Mouse (Mus musculus): ENCODE measurements around the gene Trnau1ap. TPM values are rescaled to one million over a fixed set of nuclear protein-coding genes. Genes with fewer than 3 reads are reported as not detected.
"Not testable (repeated sequence)": the region's sequence is repeated elsewhere in the genome, so short reads cannot be mapped to it uniquely, and the experiment has no call there.

Trnau1ap gene
- polyA plus RNA-seq, 1 experiment from 2014 or later = 73.1 TPM

DNA sequence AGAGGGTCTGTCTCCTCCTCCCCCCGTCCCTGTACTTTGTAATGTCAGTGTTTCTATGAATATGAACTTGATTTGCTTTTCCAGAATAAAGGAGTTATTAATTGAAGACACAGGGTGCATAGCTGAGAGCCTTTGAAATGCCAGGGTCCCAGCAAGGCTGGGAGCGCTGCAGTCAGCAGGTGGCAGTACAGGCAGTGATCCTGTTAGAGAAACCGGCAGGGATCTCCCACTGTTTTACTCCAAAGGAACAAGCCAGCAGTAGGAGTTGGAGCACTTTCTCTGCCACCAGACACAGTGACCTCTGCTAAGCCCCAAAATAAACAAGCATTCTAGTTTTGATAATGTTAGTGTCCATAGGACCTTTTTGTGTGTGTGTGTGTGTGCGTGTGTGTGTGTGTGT is 36.4 kb downstream of the Trnau1ap start:
- Histone ChIP-seq H3K27ac (no peak overlapping the region), H3K4me2 (replicated peaks) (no peak overlapping the region), H3K4me3 (replicated peaks; ENCODE audit: low read length) (no peak overlapping the region), H3K4me1 (replicated peaks; ENCODE audit: control insufficient read depth, insufficient read depth, low read length) (no peaks in the 10 kb centered on the region), H3K27me3 (ENCODE audit: control insufficient read depth, insufficient read depth, low read length) (no peaks in the 10 kb centered on the region), H3K9me3 (ENCODE audit: control insufficient read depth, low read length) (0 out of 2 replicates have a peak, but pooled peaks cover 4% of the 10 kb centered on the region), H3K36me3 (replicated peaks; ENCODE audit: control insufficient read depth, insufficient read depth) (peaks cover 38% of the 10 kb centered on the region), H3K9ac (no peak overlapping the region)
- DNase-seq (ENCODE audit: low spot score) (peak; percentile 52), ATAC-seq (ENCODE audit: low FRiP score) (no peak)
- WGBS = 44% methylated on average over 4 of the region's 4 CpGs

- Histone ChIP-seq H3K4me2 (replicated peaks) (no peak overlapping the region), H3K9me3 (ENCODE audit: control insufficient read depth, low read length) (0 out of 2 replicates have a peak, but pooled peaks cover 4% of the 10 kb centered on the region), H3K4me1 (replicated peaks; ENCODE audit: control insufficient read depth, insufficient read depth, low read length) (no peaks in the 10 kb centered on the region), H3K9ac (no peak overlapping the region), H3K27ac (no peak overlapping the region), H3K36me3 (replicated peaks; ENCODE audit: control insufficient read depth, insufficient read depth) (peaks cover 43% of the 10 kb centered on the region), H3K4me3 (replicated peaks; ENCODE audit: low read length) (no peak overlapping the region), H3K27me3 (ENCODE audit: control insufficient read depth, insufficient read depth, low read length) (no peaks in the 10 kb centered on the region)
- 86% methylated on average over 12 of the region's 12 CpGs for WGBS
- ATAC-seq (ENCODE audit: low FRiP score) (no peak), DNase-seq (ENCODE audit: low spot score) (no peak)
Measured at GRCm38 (mm10) chr4:132291624-132292335, 37.6 kb downstream of the Trnau1ap start.

- no peak for ATAC-seq (ENCODE audit: low FRiP score)
- Histone ChIP-seq H3K4me1 (replicated peaks; ENCODE audit: control insufficient read depth, insufficient read depth, low read length) (no peaks in the 10 kb centered on the region), H3K9ac (no peak overlapping the region), H3K27ac (no peak overlapping the region), H3K9me3 (ENCODE audit: control insufficient read depth, low read length) (0 out of 2 replicates have a peak, but pooled peaks cover 4% of the 10 kb centered on the region), H3K27me3 (ENCODE audit: control insufficient read depth, insufficient read depth, low read length) (no peaks in the 10 kb centered on the region), H3K4me3 (replicated peaks; ENCODE audit: low read length) (no peak overlapping the region), H3K36me3 (replicated peaks; ENCODE audit: control insufficient read depth, insufficient read depth) (peaks cover 49% of the 10 kb centered on the region), H3K4me2 (replicated peaks) (no peak overlapping the region)
- no peak for DNase-seq (ENCODE audit: low spot score)
- over 99% methylated on average over 4 of the region's 4 CpGs for WGBS
Measured at GRCm38 (mm10) chr4:132291056-132291455, 38.3 kb downstream of the Trnau1ap start.

- H3K27me3 ChIP-seq (ENCODE audit: control insufficient read depth, insufficient read depth, low read length); H3K9me3 ChIP-seq (ENCODE audit: control insufficient read depth, low read length); H3K4me2 ChIP-seq (replicated peaks); H3K4me1 ChIP-seq (replicated peaks; ENCODE audit: control insufficient read depth, insufficient read depth, low read length); DNase-seq (ENCODE audit: low spot score); H3K4me3 ChIP-seq (replicated peaks; ENCODE audit: low read length); H3K27ac ChIP-seq; ATAC-seq (ENCODE audit: low FRiP score); H3K9ac ChIP-seq: not testable (repeated sequence)
- whole genome bisulfite sequencing = 97% methylated on average over 3 of the region's 5 CpGs
- H3K36me3 ChIP-seq (replicated peaks; ENCODE audit: control insufficient read depth, insufficient read depth) = peaks cover 63% of the 10 kb centered on the region
Measured at GRCm38 (mm10) chr4:132288840-132289239, 40.5 kb downstream of the Trnau1ap start.

GRCm38 (mm10) chr4:132275949-132276348 is 53.4 kb downstream of the Trnau1ap start:
- 88% methylated on average over 3 of the region's 3 CpGs for WGBS
- no peak for ATAC-seq (ENCODE audit: low FRiP score)
- Histone ChIP-seq H3K36me3 (replicated peaks; ENCODE audit: control insufficient read depth, insufficient read depth) (no peaks in the 10 kb centered on the region; the same call in 1 of the 2 replicates), H3K27me3 (ENCODE audit: control insufficient read depth, insufficient read depth, low read length) (no peaks in the 10 kb centered on the region), H3K9ac (no peak overlapping the region), H3K9me3 (ENCODE audit: control insufficient read depth, low read length) (no peaks in the 10 kb centered on the region), H3K4me3 (replicated peaks; ENCODE audit: low read length) (no peak overlapping the region), H3K27ac (no peak overlapping the region), H3K4me2 (replicated peaks) (peak overlapping the region; percentile 17; the same call in 1 of the 2 replicates), H3K4me1 (replicated peaks; ENCODE audit: control insufficient read depth, insufficient read depth, low read length) (peaks cover 11% of the 10 kb centered on the region)
- DNase-seq (ENCODE audit: low spot score) = no peak

GRCm38 (mm10) chr4:132274156-132274862 is 55.0 kb downstream of the Trnau1ap start, which contains the start of gene Taf12:
TSS of gene Taf12 (plus strand) at chr4:132274375.
- H3K4me1 ChIP-seq (replicated peaks; ENCODE audit: control insufficient read depth, insufficient read depth, low read length) = peaks cover 11% of the 10 kb centered on the region
- WGBS = under 1% methylated on average over 48 of the region's 48 CpGs
- H3K4me2 ChIP-seq (replicated peaks) = peak within 1 kb of the TSS; percentile 87
- H3K9ac ChIP-seq = peak within 1 kb of the TSS; percentile 88
- H3K4me3 ChIP-seq (replicated peaks; ENCODE audit: low read length) = peak within 1 kb of the TSS; percentile 89
- no peaks in the 10 kb centered on the region for H3K36me3 ChIP-seq (replicated peaks; ENCODE audit: control insufficient read depth, insufficient read depth)
- peak within 1 kb of the TSS; percentile 91 for H3K27ac ChIP-seq
- peak; percentile 97 for DNase-seq (ENCODE audit: low spot score)
- H3K9me3 ChIP-seq (ENCODE audit: control insufficient read depth, low read length) = no peaks in the 10 kb centered on the region
- ATAC-seq (ENCODE audit: low FRiP score) = peak; percentile 92
- H3K27me3 ChIP-seq (ENCODE audit: control insufficient read depth, insufficient read depth, low read length) = no peaks in the 10 kb centered on the region

DNA sequence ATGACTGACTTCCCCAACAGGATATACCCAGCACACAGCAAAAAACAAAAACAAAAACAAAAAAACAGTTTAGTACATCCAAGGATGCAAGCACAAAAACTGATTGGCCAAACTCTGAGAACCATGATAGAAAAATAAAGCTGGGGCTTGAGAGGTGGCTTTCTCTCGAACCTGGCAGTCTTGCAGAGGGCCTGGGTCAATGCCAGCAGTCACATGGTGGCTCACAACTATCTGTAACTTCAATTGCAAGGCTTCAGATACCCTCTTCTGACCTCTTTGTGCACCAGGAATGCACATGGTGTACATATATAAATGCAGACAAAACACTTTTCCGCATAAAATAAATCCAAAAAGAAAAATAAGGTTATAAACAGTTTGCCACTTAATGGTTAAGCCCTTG is 56.2 kb downstream of the Trnau1ap start:
- H3K9ac ChIP-seq = peak overlapping the region; percentile 88
- H3K4me2 ChIP-seq (replicated peaks) = peak overlapping the region; percentile 87
- H3K27ac ChIP-seq = no peak overlapping the region
- H3K4me3 ChIP-seq (replicated peaks; ENCODE audit: low read length) = peak overlapping the region; percentile 89
- 55% methylated on average over 2 of the region's 2 CpGs for whole genome bisulfite sequencing
- no peaks in the 10 kb centered on the region for H3K36me3 ChIP-seq (replicated peaks; ENCODE audit: control insufficient read depth, insufficient read depth)
- H3K4me1 ChIP-seq (replicated peaks; ENCODE audit: control insufficient read depth, insufficient read depth, low read length) = peaks cover 11% of the 10 kb centered on the region
- ATAC-seq (ENCODE audit: low FRiP score) = no peak
- H3K27me3 ChIP-seq (ENCODE audit: control insufficient read depth, insufficient read depth, low read length) = no peaks in the 10 kb centered on the region
- DNase-seq (ENCODE audit: low spot score) = no peak
- H3K9me3 ChIP-seq (ENCODE audit: control insufficient read depth, low read length) = no peaks in the 10 kb centered on the region

GRCm38 (mm10) chr4:132269740-132270560 is 59.4 kb downstream of the Trnau1ap start:
- H3K9ac ChIP-seq = peak overlapping the region; percentile 51
- H3K4me2 ChIP-seq (replicated peaks) = peak overlapping the region; percentile 52
- peak; percentile 95 for DNase-seq (ENCODE audit: low spot score)
- under 1% methylated on average over 35 of the region's 35 CpGs for WGBS
- peaks cover under 1% of the 10 kb centered on the region; the same call in 1 of the 2 replicates for H3K4me1 ChIP-seq (replicated peaks; ENCODE audit: control insufficient read depth, insufficient read depth, low read length)
- H3K9me3 ChIP-seq (ENCODE audit: control insufficient read depth, low read length) = no peaks in the 10 kb centered on the region
- ATAC-seq (ENCODE audit: low FRiP score) = peak; percentile 63
- H3K4me3 ChIP-seq (replicated peaks; ENCODE audit: low read length) = peak overlapping the region; percentile 22
- H3K27ac ChIP-seq = peak overlapping the region; percentile 91
- no peaks in the 10 kb centered on the region for H3K36me3 ChIP-seq (replicated peaks; ENCODE audit: control insufficient read depth, insufficient read depth)
- no peaks in the 10 kb centered on the region for H3K27me3 ChIP-seq (ENCODE audit: control insufficient read depth, insufficient read depth, low read length)

Measured in hindbrain, embryonic 14.5 days (tissue).